Mouse (Mus musculus): ENCODE results near the gene Xirp1.

Xirp1 gene

GRCm38 (mm10) chr9:120023086-120023811 is at the start of gene Xirp1:
Gene Xirp1 (minus strand): TSS chr9:120023598.
- no peak for DNase-seq

- peak; percentile 82 to 90 for DNase-seq
These were observed 49.8 kb upstream of the Xirp1 start for GRCm38 (mm10) chr9:120073169-120073568.

- DNase-seq = no peak
These were observed 47.9 kb upstream of the Xirp1 start for GRCm38 (mm10) chr9:120071251-120071650.

GRCm38 (mm10) chr9:120069779-120070178 is 46.4 kb upstream of the Xirp1 start, which contains the start of gene Cx3cr1:
Gene Cx3cr1 (minus strand): TSS chr9:120069879.
- DNase-seq = no peak

GRCm38 (mm10) chr9:120068047-120068446 is 44.6 kb upstream of the Xirp1 start:
- no peak for DNase-seq

- no peak for DNase-seq
These were observed 44.2 kb upstream of the Xirp1 start for GRCm38 (mm10) chr9:120067609-120068008.

GRCm38 (mm10) chr9:120064317-120064716 is 40.9 kb upstream of the Xirp1 start:
- DNase-seq = no peak

GRCm38 (mm10) chr9:120058730-120059129 is 35.3 kb upstream of the Xirp1 start:
- no peak for DNase-seq

- no peak for DNase-seq
These were observed 32.8 kb upstream of the Xirp1 start for GRCm38 (mm10) chr9:120056201-120056600.

GRCm38 (mm10) chr9:120054545-120055277 is 31.3 kb upstream of the Xirp1 start:
- no peak for DNase-seq

GRCm38 (mm10) chr9:120049407-120049806 is 26.0 kb upstream of the Xirp1 start:
- DNase-seq = no peak

- no peak for DNase-seq
These were observed 25.1 kb upstream of the Xirp1 start for GRCm38 (mm10) chr9:120048495-120048894.

GRCm38 (mm10) chr9:120043115-120043514 is 19.7 kb upstream of the Xirp1 start:
- DNase-seq = no peak

- no peak for DNase-seq
These were observed 14.0 kb upstream of the Xirp1 start for GRCm38 (mm10) chr9:120037414-120037813.

GRCm38 (mm10) chr9:120034375-120034774 is 11.0 kb upstream of the Xirp1 start:
- no peak for DNase-seq

GRCm38 (mm10) chr9:120032710-120033109 is 9.3 kb upstream of the Xirp1 start:
- no peak for DNase-seq

- no peak for DNase-seq
These were observed 7.0 kb upstream of the Xirp1 start for GRCm38 (mm10) chr9:120030421-120030820.

- no peak for DNase-seq
These were observed 6.5 kb upstream of the Xirp1 start for GRCm38 (mm10) chr9:120029880-120030279.

GRCm38 (mm10) chr9:120027401-120028151 is 4.2 kb upstream of the Xirp1 start:
- DNase-seq = peak; percentile 61 to 73

GRCm38 (mm10) chr9:120024625-120025024 is 1.2 kb upstream of the Xirp1 start:
- DNase-seq = peak in 1 of 2 experiments; percentile 35

- DNase-seq = peak; percentile 94 to 96
These were observed 773 bp upstream of the Xirp1 start for GRCm38 (mm10) chr9:120024171-120024570.

- DNase-seq = no peak
These were observed 2.2 kb downstream of the Xirp1 start for GRCm38 (mm10) chr9:120021164-120021563.

- peak; percentile 79 to 86 for DNase-seq
These were observed 3.0 kb downstream of the Xirp1 start for GRCm38 (mm10) chr9:120020285-120020890.
